Mouse (Mus musculus) testis, adult 2 months (tissue): ENCODE data around the gene Slc1a2.

Source experiments
- CTCF ChIP-seq: fragments of 200-500 bp; IDR thresholded peaks from 2 replicates; pipeline ENCODE4 v1.5.1; 2012; ENCODE audit warnings: low read depth, mild to moderate bottlenecking, inconsistent platforms, low read length, moderate library complexity; ENCODE audit not compliant: control insufficient read depth, insufficient read depth, insufficient replicate concordance
- POLR2A ChIP-seq: fragments of 200-500 bp; IDR thresholded peaks from 2 replicates; pipeline ENCODE4 v1.6.1; 2012; ENCODE audit warnings: low read depth, mild to moderate bottlenecking, inconsistent platforms, low read length, moderate library complexity; ENCODE audit not compliant: control insufficient read depth

DNA sequence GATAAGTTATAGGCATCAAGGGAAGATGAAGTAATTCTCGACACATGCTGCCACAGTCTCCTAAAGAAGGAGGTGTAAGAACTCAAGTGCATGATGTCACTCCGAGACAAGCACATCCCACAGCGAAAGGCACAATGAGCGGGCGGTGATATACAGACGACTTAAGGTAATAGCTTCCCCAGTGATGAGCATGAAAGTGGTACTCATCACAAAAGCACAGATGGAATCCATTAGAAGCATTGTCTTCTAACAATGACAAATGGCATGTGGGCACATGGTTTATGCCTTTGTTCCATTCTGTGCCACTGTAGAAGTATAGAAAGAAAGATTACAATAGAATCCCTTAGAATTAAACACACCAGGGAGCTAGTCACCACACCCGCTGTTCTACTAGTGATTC, 179.7 kb downstream of the Slc1a2 start:
- no peak for TF ChIP-seq CTCF
- no peak for TF ChIP-seq POLR2A
